Mouse (Mus musculus) embryonic fibroblast, embryonic 13.5 days (primary cell): Measurements from ENCODE around the gene R3hdm1.

ENCODE experiments used
- CTCF ChIP-seq: IDR thresholded peaks from 2 replicates; pipeline ENCODE4 v1.5.1; 2011; ENCODE audit warnings: mild to moderate bottlenecking, control low read depth, low read length, moderate library complexity, borderline replicate concordance; ENCODE audit not compliant: insufficient read depth
- POLR2A ChIP-seq: IDR thresholded peaks from 2 replicates; pipeline ENCODE4 v1.6.1; 2011; ENCODE audit warnings: low read depth, mild to moderate bottlenecking, control low read depth, low read length, moderate library complexity

GRCm38 (mm10) chr1:128102251-128102640, 855 bp upstream of the R3hdm1 start:
- TF ChIP-seq POLR2A (peak; percentile 25; the same call in 1 of the 2 replicates), CTCF (no peak)
